28 mouse cellular contexts compared by ENCODE assay signal in genomic region chr1:88081670-88082069, GRCm38 (mm10). TPM values are rescaled to one million over a fixed set of nuclear protein-coding genes. Genes with fewer than 3 reads are reported as not detected.
"Had no signal": no experiment of that assay in that cellular context is flagged by ENCODE, and none has a peak within 500 bp of the region (broad histone marks: within the 10 kb centered on the region; RNA-seq: fewer than 3 reads in every experiment).

No protein-coding gene starts in this region.

- H3K36me3 ChIP-seq: liver, embryonic 12.5 days; midbrain, embryonic 13.5 days; midbrain, embryonic 15.5 days; neural tube, embryonic 12.5 days had no signal

- ATAC-seq: liver, embryonic 12.5 days; midbrain, embryonic 13.5 days; midbrain, embryonic 15.5 days had no signal

- DNase-seq: lung, adult 18-20 months; lung, embryonic 14.5 days; lung, postnatal 10 days; lung, postnatal 4 days; retina, postnatal 1 day; right cerebral cortex, adult 18-20 months; right cerebral cortex, postnatal 25 days; right cerebral cortex, postnatal 4 days; spleen, adult 18-20 months; thymus, adult 2 months; thymus, postnatal 14 days; thymus, postnatal 36 days had no signal

- H3K4me3 ChIP-seq: liver, embryonic 12.5 days; megakaryocyte, embryonic 14.5 days; midbrain, embryonic 13.5 days; midbrain, embryonic 15.5 days; neural tube, embryonic 12.5 days had no signal

- H3K27ac ChIP-seq: liver, embryonic 12.5 days; liver, embryonic 14.5 days; midbrain, embryonic 13.5 days; midbrain, embryonic 15.5 days; neural tube, embryonic 12.5 days had no signal

RNA-seq across cellular contexts. Expression of gene Ugt1a8, which starts 5.9 kb away (rescaled TPM):
- total RNA-seq: midbrain, postnatal 0 days; monocyte, adult 5-6 weeks; neutrophil, adult 5-6 weeks had no signal
- polyA plus RNA-seq: liver, embryonic 12.5 days; liver, embryonic 14.5 days; liver, embryonic 16.5 days; lung, embryonic 14.5 days; lung, embryonic 16.5 days; midbrain, embryonic 11.5 days; midbrain, embryonic 13.5 days; midbrain, embryonic 15.5 days; midbrain, postnatal 0 days; neural tube, embryonic 12.5 days; neural tube, embryonic 14.5 days; small intestine, adult 2 months; stomach, embryonic 14.5 days; stomach, embryonic 16.5 days; thymus, adult 2 months had no signal

RNA-seq across cellular contexts. Expression of gene Ugt1a9, which starts 11.1 kb away (rescaled TPM):
- total RNA-seq: midbrain, postnatal 0 days; monocyte, adult 5-6 weeks; neutrophil, adult 5-6 weeks had no signal
- polyA plus RNA-seq: lung, embryonic 14.5 days; lung, embryonic 16.5 days; midbrain, embryonic 11.5 days; midbrain, embryonic 13.5 days; midbrain, embryonic 15.5 days; midbrain, postnatal 0 days; neural tube, embryonic 12.5 days; neural tube, embryonic 14.5 days; thymus, adult 2 months had no signal

RNA-seq across cellular contexts. Expression of gene Ugt1a6b, which starts 21.4 kb away (rescaled TPM):
- polyA plus RNA-seq: lung, embryonic 14.5 days; midbrain, embryonic 11.5 days; midbrain, postnatal 0 days; neural tube, embryonic 12.5 days; neural tube, embryonic 14.5 days had no signal

RNA-seq across cellular contexts. Expression of gene Ugt1a10, which starts 26.5 kb away (rescaled TPM):
- total RNA-seq: midbrain, postnatal 0 days; monocyte, adult 5-6 weeks; neutrophil, adult 5-6 weeks had no signal
- polyA plus RNA-seq: liver, embryonic 12.5 days; liver, embryonic 14.5 days; lung, embryonic 14.5 days; lung, embryonic 16.5 days; midbrain, embryonic 11.5 days; midbrain, embryonic 13.5 days; midbrain, embryonic 15.5 days; midbrain, postnatal 0 days; neural tube, embryonic 12.5 days; neural tube, embryonic 14.5 days; small intestine, adult 2 months; stomach, embryonic 14.5 days; stomach, embryonic 16.5 days had no signal
